Mouse (Mus musculus) midbrain, postnatal 0 days (tissue): ENCODE results near the gene Gtpbp8. TPM values are rescaled to one million over a fixed set of nuclear protein-coding genes. Genes with fewer than 3 reads are reported as not detected.

ENCODE experiments used
- ATAC-seq: fragments of 200-750 bp; cut with Nextera tagmentation; 2 replicates; pipeline ENCODE4 v1.8.0; 2017; ENCODE audit warnings: moderate number of reproducible peaks, mild to moderate bottlenecking, moderate TSS enrichment, moderate library complexity; ENCODE audit not compliant: low FRiP score
- DNase-seq: peaks from one replicate; pipeline ENCODE4 v3.0.0-alpha.2; 2015; ENCODE audit warnings: low spot score
- H3K27ac ChIP-seq: fragments of 300-500 bp; sonication (generic); 2 replicates; pipeline ENCODE4 v1.5.1; 2014; ENCODE audit warnings: low read depth, mild to moderate bottlenecking, low read length, mixed read lengths
- H3K27me3 ChIP-seq: fragments of 300-500 bp; sonication (generic); 2 replicates; pipeline ENCODE4 v1.6.1; 2014; ENCODE audit warnings: low read length, control low read depth, mixed read lengths; ENCODE audit not compliant: insufficient read depth
- H3K36me3 ChIP-seq: fragments of 300-500 bp; sonication (generic); 2 replicates; pipeline ENCODE4 v1.6.1; 2014; ENCODE audit warnings: low read length, control low read depth, mixed read lengths; ENCODE audit not compliant: insufficient read depth
- H3K4me1 ChIP-seq: fragments of 300-500 bp; sonication (generic); 2 replicates; pipeline ENCODE4 v1.6.1; 2014; ENCODE audit warnings: mild to moderate bottlenecking, control low read depth, antibody characterized with exemption, low read length, mixed read lengths; ENCODE audit not compliant: insufficient read depth
- H3K4me2 ChIP-seq: fragments of 300-500 bp; sonication (generic); 2 replicates; pipeline ENCODE4 v1.6.1; 2014; ENCODE audit warnings: low read depth, mild to moderate bottlenecking, low read length, mixed read lengths; ENCODE audit not compliant: poor library complexity, severe bottlenecking
- H3K4me3 ChIP-seq: fragments of 300-500 bp; sonication (generic); 2 replicates; pipeline ENCODE4 v1.5.1; 2014; ENCODE audit warnings: low read depth, mild to moderate bottlenecking, low read length, moderate library complexity
- H3K9ac ChIP-seq: fragments of 300-500 bp; sonication (generic); replicated peaks from 2 replicates; pipeline ENCODE4 v1.6.1; 2014; ENCODE audit warnings: mild to moderate bottlenecking, low read length, moderate library complexity, mixed read lengths; ENCODE audit not compliant: poor library complexity, severe bottlenecking
- H3K9me3 ChIP-seq: fragments of 300-500 bp; sonication (generic); 2 replicates; pipeline ENCODE4 v1.6.1; 2016; ENCODE audit warnings: low read length, control low read depth
- CTCF ChIP-seq: IDR thresholded peaks from 2 replicates; pipeline ENCODE4 v1.5.1; 2016; ENCODE audit warnings: antibody characterized with exemption, mild to moderate bottlenecking
- WGBS: fragments of 180-500 bp; shearing (Covaris S2); extraction: QIAGEN DNeasy Blood & Tissue Kit; methylation state at CpG from one replicate; pipeline ENCODE4 v1.1.7; 2014; 5-methylcytosine and 5-hydroxymethylcytosine counted together
- polyA plus RNA-seq: library from polyadenylated mRNA; unstranded; fragments of >200 nt; fragmentation: Nextera tagmentation; extraction: Ambion mirVana; gene quantifications from 2 replicates; pipeline ENCODE4 v1.2.1, GENCODE M21; 2015
- total RNA-seq: library from RNA; depleted of rRNA; stranded (reverse); fragments of >200 nt; gene quantifications from 2 replicates; pipeline ENCODE4 v1.2.3, GENCODE M21; 2014

Gtpbp8 gene
- total and polyA plus RNA-seq, 2 experiments from 2014 or later: 38.8 to 42.5 TPM

DNA sequence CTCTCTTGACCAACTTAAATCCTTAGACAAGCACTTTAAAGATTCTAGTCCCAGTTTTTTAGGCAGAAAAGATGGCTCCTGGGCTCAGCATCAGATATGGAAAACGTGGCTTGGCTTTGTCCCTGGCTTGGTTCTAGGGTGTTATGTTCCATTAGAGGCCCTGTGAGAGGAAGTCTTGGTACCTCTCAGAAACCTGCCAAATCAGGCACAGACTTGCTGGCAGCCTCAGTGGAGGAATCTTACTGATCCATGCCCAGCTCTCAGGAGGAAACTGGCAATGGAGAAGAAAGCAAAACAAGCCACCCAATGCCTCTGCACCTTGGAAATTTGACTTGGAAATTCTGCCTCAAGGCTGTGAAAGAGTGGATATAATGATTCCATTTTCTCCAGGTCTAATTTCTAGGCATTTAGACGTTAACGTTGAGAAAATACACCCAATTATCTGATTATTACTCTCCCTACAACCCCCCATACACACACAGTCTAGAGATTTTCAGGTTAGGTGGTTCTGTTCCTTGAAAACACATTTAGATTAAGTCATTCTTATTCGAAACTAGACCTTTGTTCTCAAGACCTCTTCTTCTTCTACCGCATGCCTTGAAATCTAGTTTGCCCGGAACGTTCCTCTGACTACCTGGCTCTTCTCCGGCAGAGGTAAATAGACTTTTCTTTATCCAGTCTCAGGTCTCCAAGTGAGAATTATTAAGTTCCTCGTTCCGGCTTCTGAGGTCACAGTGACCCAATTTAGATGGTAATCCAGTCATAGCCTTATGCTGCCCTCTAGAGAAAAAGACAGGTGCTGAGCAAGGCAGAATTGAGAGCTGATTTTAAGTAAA, 29.6 kb downstream of the Gtpbp8 start:
- no peak overlapping the region for H3K9ac ChIP-seq
- peaks cover 4% of the 10 kb centered on the region; the same call in 1 of the 2 replicates for H3K36me3 ChIP-seq
- peak overlapping the region; percentile 14; the same call in 1 of the 2 replicates for H3K27ac ChIP-seq
- DNase-seq (peak; percentile 81), ATAC-seq (peak; percentile 87)
- TF ChIP-seq CTCF: peak; percentile 85
- H3K27me3 ChIP-seq: no peaks in the 10 kb centered on the region
- WGBS: 18% methylated on average over 10 of the region's 10 CpGs
- H3K4me1 ChIP-seq: no peaks in the 10 kb centered on the region
- no peaks in the 10 kb centered on the region for H3K9me3 ChIP-seq
- H3K4me2 ChIP-seq: peak overlapping the region; percentile 12; the same call in 1 of the 2 replicates
- H3K4me3 ChIP-seq: no peak overlapping the region

DNA sequence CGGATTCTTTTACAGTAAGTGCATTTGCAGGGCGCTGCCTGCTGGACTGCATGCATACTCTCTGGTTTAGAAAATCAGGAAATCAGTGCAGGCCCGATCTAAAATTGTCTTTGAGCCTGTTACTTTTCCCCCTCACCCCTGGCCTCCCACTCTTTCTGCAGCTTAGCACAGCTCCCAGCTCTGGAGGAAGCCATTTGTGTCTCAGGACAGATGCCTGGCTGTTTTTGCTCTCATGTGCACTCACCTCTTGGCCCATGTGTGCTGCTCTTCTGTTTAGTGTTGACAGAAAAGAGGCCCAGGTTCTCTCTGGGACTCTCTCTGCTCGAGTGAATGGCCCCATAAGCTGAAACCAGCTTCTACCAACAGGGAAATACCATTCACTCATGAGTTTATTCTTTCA, 42.7 kb downstream of the Gtpbp8 start:
- H3K4me1 ChIP-seq: no peaks in the 10 kb centered on the region
- no peak overlapping the region for H3K4me2 ChIP-seq
- no peak for ATAC-seq
- H3K4me3 ChIP-seq: no peak overlapping the region
- WGBS: 59% methylated on average over 4 of the region's 4 CpGs
- H3K9me3 ChIP-seq: no peaks in the 10 kb centered on the region
- no peak for TF ChIP-seq CTCF
- H3K9ac ChIP-seq: no peak overlapping the region
- H3K27me3 ChIP-seq: no peaks in the 10 kb centered on the region
- DNase-seq: no peak
- no peak overlapping the region for H3K27ac ChIP-seq
- H3K36me3 ChIP-seq: no peaks in the 10 kb centered on the region

GRCm38 (mm10) chr16:44702272-44702671, 43.9 kb downstream of the Gtpbp8 start:
- DNase-seq (no peak), ATAC-seq (no peak)
- Histone ChIP-seq H3K9ac (no peak overlapping the region), H3K27me3 (no peaks in the 10 kb centered on the region), H3K4me3 (no peak overlapping the region), H3K4me2 (no peak overlapping the region), H3K36me3 (no peaks in the 10 kb centered on the region), H3K9me3 (no peaks in the 10 kb centered on the region), H3K27ac (no peak overlapping the region), H3K4me1 (no peaks in the 10 kb centered on the region)
- WGBS: 58% methylated on average over 5 of the region's 5 CpGs
- TF ChIP-seq CTCF: no peak

- DNase-seq (no peak), ATAC-seq (no peak)
- 90% methylated on average over 3 of the region's 3 CpGs for WGBS
- no peak for TF ChIP-seq CTCF
- Histone ChIP-seq H3K27me3 (no peaks in the 10 kb centered on the region), H3K4me3 (no peak overlapping the region), H3K9ac (no peak overlapping the region), H3K4me2 (no peak overlapping the region), H3K36me3 (no peaks in the 10 kb centered on the region), H3K27ac (no peak overlapping the region), H3K9me3 (no peaks in the 10 kb centered on the region), H3K4me1 (no peaks in the 10 kb centered on the region)
Observed at GRCm38 (mm10) chr16:44701155-44701554, 45.0 kb downstream of the Gtpbp8 start.

DNA sequence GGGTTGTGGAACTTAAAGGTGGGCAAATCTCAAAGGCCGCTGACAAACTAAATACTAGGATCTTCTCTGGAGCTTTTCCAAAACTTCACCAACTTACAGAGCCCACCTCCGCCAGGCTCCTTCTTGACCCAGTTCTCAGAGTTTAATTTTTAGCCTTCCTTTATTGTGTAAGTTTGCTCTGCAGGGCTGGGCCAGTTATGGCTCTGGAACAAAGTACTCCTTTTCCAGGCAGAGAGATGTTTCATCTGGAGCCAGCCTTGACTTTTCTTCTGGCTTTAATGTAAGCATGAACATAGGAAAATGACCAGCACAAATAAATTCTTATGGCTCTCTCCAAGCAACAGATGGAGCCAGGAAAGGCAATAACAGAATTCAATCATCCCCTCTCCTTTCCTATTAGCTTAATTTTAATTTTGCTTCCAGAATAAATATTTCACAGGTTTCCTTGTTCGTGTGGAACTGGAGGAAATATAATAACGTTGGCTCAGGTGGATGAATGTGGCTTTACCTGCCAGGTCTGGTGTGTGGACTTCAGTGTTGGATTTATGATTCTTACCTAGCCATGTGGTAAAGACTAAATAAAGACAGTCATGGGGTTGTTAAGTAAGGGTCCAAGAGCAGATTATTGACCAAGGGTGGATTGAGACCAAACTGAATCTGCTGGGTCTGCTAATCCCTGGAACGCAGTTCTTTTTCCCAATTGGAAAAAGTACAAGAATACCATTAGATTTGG, 48.5 kb downstream of the Gtpbp8 start:
- Histone ChIP-seq H3K27me3 (no peaks in the 10 kb centered on the region), H3K4me3 (no peak overlapping the region), H3K9me3 (no peaks in the 10 kb centered on the region), H3K36me3 (no peaks in the 10 kb centered on the region), H3K4me2 (no peak overlapping the region), H3K9ac (no peak overlapping the region), H3K4me1 (no peaks in the 10 kb centered on the region), H3K27ac (no peak overlapping the region)
- DNase-seq (no peak), ATAC-seq (no peak)
- WGBS: 91% methylated on average over 5 of the region's 5 CpGs
- no peak for TF ChIP-seq CTCF
